Mouse (Mus musculus) cerebellum, adult 9-11 months (tissue): ENCODE measurements around the gene Arhgap32.
"Not testable (repeated sequence)": the region's sequence is repeated elsewhere in the genome, so short reads cannot be mapped to it uniquely, and the experiment has no call there.

Source experiments
- DNase-seq: peaks from one replicate; pipeline ENCODE4 v3.0.0; 2022

Arhgap32 gene

GRCm38 (mm10) chr9:32115786-32116185 lies at the start of gene Arhgap32:
TSS of gene Arhgap32 (plus strand) at chr9:32116136.
- no peak for DNase-seq

GRCm38 (mm10) chr9:32072778-32073177 lies 43.2 kb upstream of the Arhgap32 start:
- no peak for DNase-seq

- no peak for DNase-seq
Measured at GRCm38 (mm10) chr9:32088106-32088776, 27.7 kb upstream of the Arhgap32 start.

GRCm38 (mm10) chr9:32088882-32089281 lies 27.1 kb upstream of the Arhgap32 start:
- DNase-seq: no peak

- DNase-seq: no peak
Measured at GRCm38 (mm10) chr9:32093456-32093855, 22.5 kb upstream of the Arhgap32 start.

- DNase-seq: no peak
Measured at GRCm38 (mm10) chr9:32094351-32095120, 21.4 kb upstream of the Arhgap32 start.

GRCm38 (mm10) chr9:32095511-32095910 lies 20.4 kb upstream of the Arhgap32 start:
- DNase-seq: no peak

GRCm38 (mm10) chr9:32096541-32096940 lies 19.4 kb upstream of the Arhgap32 start:
- no peak for DNase-seq

- no peak for DNase-seq
Measured at GRCm38 (mm10) chr9:32097123-32097522, 18.8 kb upstream of the Arhgap32 start.

GRCm38 (mm10) chr9:32098425-32099155 lies 17.3 kb upstream of the Arhgap32 start:
- DNase-seq: no peak

- DNase-seq: no peak
Measured at GRCm38 (mm10) chr9:32100561-32100960, 15.4 kb upstream of the Arhgap32 start.

GRCm38 (mm10) chr9:32101488-32101887 lies 14.4 kb upstream of the Arhgap32 start:
- DNase-seq: no peak

- no peak for DNase-seq
Measured at GRCm38 (mm10) chr9:32104670-32105069, 11.3 kb upstream of the Arhgap32 start.

GRCm38 (mm10) chr9:32110376-32110775 lies 5.6 kb upstream of the Arhgap32 start:
- no peak for DNase-seq

GRCm38 (mm10) chr9:32116272-32116671 lies 336 bp downstream of the Arhgap32 start:
- DNase-seq: no peak

- no peak for DNase-seq
Measured at GRCm38 (mm10) chr9:32117876-32118275, 1.9 kb downstream of the Arhgap32 start.

GRCm38 (mm10) chr9:32118433-32118832 lies 2.5 kb downstream of the Arhgap32 start:
- DNase-seq: no peak

- no peak for DNase-seq
Measured at GRCm38 (mm10) chr9:32119586-32119985, 3.6 kb downstream of the Arhgap32 start.

- no peak for DNase-seq
Measured at GRCm38 (mm10) chr9:32120162-32120561, 4.2 kb downstream of the Arhgap32 start.

- DNase-seq: not testable (repeated sequence)
Measured at GRCm38 (mm10) chr9:32121271-32121670, 5.3 kb downstream of the Arhgap32 start.

- no peak for DNase-seq
Measured at GRCm38 (mm10) chr9:32136195-32136594, 20.3 kb downstream of the Arhgap32 start.

GRCm38 (mm10) chr9:32136680-32137295 lies 20.9 kb downstream of the Arhgap32 start:
- DNase-seq: no peak
